Mouse (Mus musculus) lung, adult 2 months (tissue): ENCODE measurements around the gene Ibtk. TPM values are rescaled to one million over a fixed set of nuclear protein-coding genes. Genes with fewer than 3 reads are reported as not detected.
A peak's percentile ranks its signal among the peaks of the same experiment; 100 is the strongest.

ENCODE experiments used
- DNase-seq: peaks from one replicate; pipeline ENCODE4 v3.0.0; 2022
- H3K4me1 ChIP-seq: fragments of 200-500 bp; 2 replicates; pipeline ENCODE4 v1.6.1; 2011; ENCODE audit warnings: low read length; ENCODE audit not compliant: control insufficient read depth, insufficient read depth
- H3K4me3 ChIP-seq: fragments of 200-500 bp; replicated peaks from 2 replicates; pipeline ENCODE3; 2011; ENCODE audit warnings: low read depth, mild to moderate bottlenecking, control low read depth, low read length; ENCODE audit errors: extremely low read depth
- CTCF ChIP-seq: fragments of 200-500 bp; IDR thresholded peaks from 2 replicates; pipeline ENCODE4 v1.5.1; 2011; ENCODE audit warnings: mild to moderate bottlenecking, low read length, control low read depth; ENCODE audit not compliant: insufficient read depth
- POLR2A ChIP-seq: fragments of 200-500 bp; IDR thresholded peaks from 2 replicates; pipeline ENCODE4 v1.6.1; 2011; ENCODE audit warnings: low read depth, mild to moderate bottlenecking, control low read depth, low read length, borderline replicate concordance; ENCODE audit errors: extremely low read depth
- WGBS: fragments of 180-500 bp; shearing (Covaris S2); methylation state at CpG from one replicate; pipeline ENCODE4 v1.1.7; 2018; 5-methylcytosine and 5-hydroxymethylcytosine counted together
- polyA plus RNA-seq: library from polyadenylated mRNA; depleted of rRNA; stranded (reverse); fragments of >200 nt; gene quantifications from 2 replicates; pipeline ENCODE4 v1.2.3, GENCODE M21; 2012

Ibtk gene
- polyA plus RNA-seq, 1 experiment = 5.4 TPM

- 92% methylated on average over 2 of the region's 2 CpGs for WGBS
Observed at GRCm38 (mm10) chr9:85767255-85767654, 18.1 kb upstream of the Ibtk start.

GRCm38 (mm10) chr9:85762476-85762875 is 13.3 kb upstream of the Ibtk start:
- no peak overlapping the region for H3K4me3 ChIP-seq
- TF ChIP-seq CTCF = no peak
- TF ChIP-seq POLR2A = no peak
- H3K4me1 ChIP-seq = no peaks in the 10 kb centered on the region; the same call in 1 of the 2 replicates
- DNase-seq = no peak
- WGBS = 93% methylated on average over 1 of the region's 1 CpGs

More at GRCm38 (mm10) chr9:85767255-85767654, 18.1 kb upstream of the Ibtk start:
- TF ChIP-seq POLR2A (no peak), CTCF (no peak)
- Histone ChIP-seq H3K4me3 (no peak overlapping the region), H3K4me1 (0 out of 2 replicates have a peak, but pooled peaks cover 2% of the 10 kb centered on the region)
- DNase-seq = no peak

GRCm38 (mm10) chr9:85750797-85751196 is 1.7 kb upstream of the Ibtk start:
- no peak for DNase-seq
- 86% methylated on average over 7 of the region's 7 CpGs for WGBS
- no peak overlapping the region for H3K4me3 ChIP-seq
- H3K4me1 ChIP-seq = peaks cover 3% of the 10 kb centered on the region
- TF ChIP-seq CTCF (no peak), POLR2A (no peak)

- no peak for DNase-seq
- no peak for TF ChIP-seq CTCF
- no peak for TF ChIP-seq POLR2A
- H3K4me3 ChIP-seq = peak overlapping the region; percentile 53
- WGBS = 3% methylated on average over 5 of the region's 5 CpGs
- H3K4me1 ChIP-seq = peaks cover 3% of the 10 kb centered on the region
Observed at GRCm38 (mm10) chr9:85749922-85750509, 882 bp upstream of the Ibtk start.

GRCm38 (mm10) chr9:85748204-85749141 is 661 bp downstream of the Ibtk start:
- peaks cover 3% of the 10 kb centered on the region for H3K4me1 ChIP-seq
- WGBS = 1% methylated on average over 43 of the region's 43 CpGs
- TF ChIP-seq CTCF = no peak
- TF ChIP-seq POLR2A = no peak
- peak overlapping the region; percentile 53 for H3K4me3 ChIP-seq
- peak; percentile 79 for DNase-seq

GRCm38 (mm10) chr9:85745566-85745965 is 3.6 kb downstream of the Ibtk start:
- WGBS = 67% methylated on average over 2 of the region's 2 CpGs
- DNase-seq = no peak
- H3K4me3 ChIP-seq = no peak overlapping the region

GRCm38 (mm10) chr9:85743358-85743757 is 5.8 kb downstream of the Ibtk start:
- DNase-seq = no peak
- 79% methylated on average over 11 of the region's 11 CpGs for WGBS
- no peak overlapping the region for H3K4me3 ChIP-seq
- TF ChIP-seq CTCF (no peak), POLR2A (no peak)
- H3K4me1 ChIP-seq = no peaks in the 10 kb centered on the region; the same call in 1 of the 2 replicates

More at GRCm38 (mm10) chr9:85745566-85745965, 3.6 kb downstream of the Ibtk start:
- H3K4me1 ChIP-seq = peaks cover 3% of the 10 kb centered on the region
- TF ChIP-seq POLR2A (no peak), CTCF (no peak)

GRCm38 (mm10) chr9:85742107-85742506 is 7.0 kb downstream of the Ibtk start:
- no peak for TF ChIP-seq POLR2A
- TF ChIP-seq CTCF = no peak
- 85% methylated on average over 4 of the region's 4 CpGs for WGBS
- no peak for DNase-seq
- Histone ChIP-seq H3K4me3 (no peak overlapping the region), H3K4me1 (no peaks in the 10 kb centered on the region; the same call in 1 of the 2 replicates)

- DNase-seq = no peak
- Histone ChIP-seq H3K4me1 (no peaks in the 10 kb centered on the region), H3K4me3 (no peak overlapping the region)
- 65% methylated on average over 4 of the region's 4 CpGs for WGBS
- no peak for TF ChIP-seq CTCF
- TF ChIP-seq POLR2A = no peak
Observed at GRCm38 (mm10) chr9:85739279-85739678, 9.9 kb downstream of the Ibtk start.

- no peak for TF ChIP-seq CTCF
- no peak for TF ChIP-seq POLR2A
- WGBS = 67% methylated on average over 4 of the region's 4 CpGs
- DNase-seq = no peak
- Histone ChIP-seq H3K4me3 (no peak overlapping the region), H3K4me1 (no peaks in the 10 kb centered on the region)
Observed at GRCm38 (mm10) chr9:85734821-85735220, 14.3 kb downstream of the Ibtk start.
